Mouse (Mus musculus) G1E (cell line): ENCODE data around the gene Slc6a11. TPM values are rescaled to one million over a fixed set of nuclear protein-coding genes. Genes with fewer than 3 reads are reported as not detected.

Source experiments
- ATAC-seq: 2 replicates; pipeline ENCODE4 v1.8.0; 2016; ENCODE audit warnings: mild to moderate bottlenecking; ENCODE audit not compliant: insufficient number of reproducible peaks, poor library complexity, low FRiP score, severe bottlenecking; ENCODE audit errors: extremely low read depth
- DNase-seq: peaks from one replicate; pipeline ENCODE4 v3.0.0; 2012; ENCODE audit warnings: low spot score
- H3K27me3 ChIP-seq: 2 replicates; pipeline ENCODE4 v1.6.1; 2012; ENCODE audit warnings: mild to moderate bottlenecking, low read length, inconsistent platforms; ENCODE audit not compliant: insufficient read depth
- H3K36me3 ChIP-seq: replicated peaks from 2 replicates; pipeline ENCODE3; 2012; ENCODE audit warnings: mild to moderate bottlenecking, inconsistent platforms
- H3K4me1 ChIP-seq: 2 replicates; pipeline ENCODE4 v1.6.1; 2012; ENCODE audit warnings: low read depth, low read length, inconsistent platforms, mixed read lengths; ENCODE audit not compliant: insufficient read depth
- H3K4me3 ChIP-seq: 2 replicates; pipeline ENCODE4 v1.5.1; 2012; ENCODE audit warnings: low read depth, mild to moderate bottlenecking, inconsistent platforms, low read length, moderate library complexity, mixed read lengths
- H3K9me3 ChIP-seq: replicated peaks from 2 replicates; pipeline ENCODE4 v1.6.1; 2012; ENCODE audit warnings: inconsistent platforms
- CTCF ChIP-seq: IDR thresholded peaks from 2 replicates; pipeline ENCODE4 v1.5.1; 2012; ENCODE audit warnings: low read depth, low read length, inconsistent platforms, mixed read lengths
- GATA1 ChIP-seq: IDR thresholded peaks from 2 replicates; pipeline ENCODE4 v1.6.1; 2012; ENCODE audit warnings: borderline replicate concordance, low read length, inconsistent platforms, mixed read lengths
- GATA2 ChIP-seq: IDR thresholded peaks from 2 replicates; pipeline ENCODE4 v1.6.1; 2012; ENCODE audit warnings: low read depth, low read length, inconsistent platforms, borderline replicate concordance
- POLR2AphosphoS5 ChIP-seq: IDR thresholded peaks from 2 replicates; pipeline ENCODE4 v1.6.1; 2012; ENCODE audit warnings: low read depth, low read length, inconsistent platforms; ENCODE audit not compliant: insufficient replicate concordance
- TAL1 ChIP-seq: conservative IDR thresholded peaks from 2 replicates; pipeline ENCODE4 v1.6.1; 2012; ENCODE audit warnings: low read depth, low read length, inconsistent platforms, mixed read lengths
- polyA plus RNA-seq: library from polyadenylated mRNA; stranded (reverse); fragments of >175 nt; gene quantifications from 2 replicates; pipeline ENCODE4 v1.2.3, GENCODE M21; 2012
- total RNA-seq, 2 experiments: library from RNA; stranded (forward) in 1 of 2; stranded (reverse) in 1 of 2; fragments of 200-1000 nt in 1 of 2; fragments of >200 nt in 1 of 2; fragmentation: Nextera tagmentation in 1 of 2; gene quantifications; 2 replicates each; pipeline ENCODE4 v1.2.3; 2014 to 2017

The Slc6a11 gene
- total and polyA plus RNA-seq, 3 experiments = 0.38 TPM; not detected in 2

- TF ChIP-seq GATA2 = no peak
- TF ChIP-seq POLR2AphosphoS5 = no peak
- no peak for TF ChIP-seq CTCF
- no peak for TF ChIP-seq GATA1
- no peak for TF ChIP-seq TAL1
- no peaks in the 10 kb centered on the region for H3K36me3 ChIP-seq
- DNase-seq (no peak), ATAC-seq (no peak)
- peak overlapping the region; percentile 11; the same call in 1 of the 2 replicates for H3K4me3 ChIP-seq
- H3K27me3 ChIP-seq = no peaks in the 10 kb centered on the region
- peaks cover 83% of the 10 kb centered on the region for H3K9me3 ChIP-seq
- no peaks in the 10 kb centered on the region for H3K4me1 ChIP-seq
Observed at GRCm38 (mm10) chr6:114188869-114189268, 57.8 kb downstream of the Slc6a11 start.

- ATAC-seq (no peak), DNase-seq (no peak)
- peaks cover 87% of the 10 kb centered on the region for H3K9me3 ChIP-seq
- no peak for TF ChIP-seq GATA1
- TF ChIP-seq TAL1 = no peak
- TF ChIP-seq GATA2 = no peak
- no peak for TF ChIP-seq POLR2AphosphoS5
- TF ChIP-seq CTCF = no peak
- H3K36me3 ChIP-seq = no peaks in the 10 kb centered on the region
- no peak overlapping the region for H3K4me3 ChIP-seq
- H3K4me1 ChIP-seq = no peaks in the 10 kb centered on the region
- H3K27me3 ChIP-seq = no peaks in the 10 kb centered on the region
Observed at GRCm38 (mm10) chr6:114195998-114196397, 65.0 kb downstream of the Slc6a11 start.

- Histone ChIP-seq H3K27me3 (no peaks in the 10 kb centered on the region), H3K36me3 (no peaks in the 10 kb centered on the region)
- no peak for DNase-seq
Observed at GRCm38 (mm10) chr6:114199200-114199845, 68.3 kb downstream of the Slc6a11 start.

GRCm38 (mm10) chr6:114204557-114204956 lies 73.5 kb downstream of the Slc6a11 start:
- DNase-seq = no peak
- ATAC-seq = no peak

More at GRCm38 (mm10) chr6:114199200-114199845, 68.3 kb downstream of the Slc6a11 start:
- TF ChIP-seq POLR2AphosphoS5 (no peak), GATA2 (no peak), GATA1 (no peak), CTCF (no peak), TAL1 (no peak)
- ATAC-seq = no peak
- no peaks in the 10 kb centered on the region for H3K4me1 ChIP-seq
- no peak overlapping the region for H3K4me3 ChIP-seq
- peaks cover 80% of the 10 kb centered on the region for H3K9me3 ChIP-seq

GRCm38 (mm10) chr6:114208296-114208695 lies 77.3 kb downstream of the Slc6a11 start:
- Histone ChIP-seq H3K4me3 (no peak overlapping the region), H3K9me3 (peaks cover 55% of the 10 kb centered on the region), H3K36me3 (no peaks in the 10 kb centered on the region), H3K4me1 (no peaks in the 10 kb centered on the region), H3K27me3 (no peaks in the 10 kb centered on the region)
- DNase-seq (no peak), ATAC-seq (no peak)
- TF ChIP-seq GATA1 = no peak
- TF ChIP-seq TAL1 = no peak
- TF ChIP-seq GATA2 = no peak
- no peak for TF ChIP-seq POLR2AphosphoS5
- no peak for TF ChIP-seq CTCF

More at GRCm38 (mm10) chr6:114204557-114204956, 73.5 kb downstream of the Slc6a11 start:
- H3K36me3 ChIP-seq = no peaks in the 10 kb centered on the region
- no peaks in the 10 kb centered on the region for H3K4me1 ChIP-seq
- TF ChIP-seq GATA2 (no peak), POLR2AphosphoS5 (no peak)
- no peak overlapping the region for H3K4me3 ChIP-seq
- H3K9me3 ChIP-seq = peaks cover 51% of the 10 kb centered on the region
- no peaks in the 10 kb centered on the region for H3K27me3 ChIP-seq

- ATAC-seq = no peak
- no peak for DNase-seq
- no peaks in the 10 kb centered on the region for H3K4me1 ChIP-seq
- TF ChIP-seq TAL1 = no peak
- no peak for TF ChIP-seq GATA2
- TF ChIP-seq CTCF = no peak
- TF ChIP-seq POLR2AphosphoS5 = no peak
- TF ChIP-seq GATA1 = no peak
- H3K36me3 ChIP-seq = no peaks in the 10 kb centered on the region
- H3K9me3 ChIP-seq = peaks cover 90% of the 10 kb centered on the region
- no peaks in the 10 kb centered on the region for H3K27me3 ChIP-seq
- H3K4me3 ChIP-seq = no peak overlapping the region
Observed at GRCm38 (mm10) chr6:114214393-114214792, 83.4 kb downstream of the Slc6a11 start.
